Mouse (Mus musculus) hematopoietic stem cell, adult 5-6 weeks (primary cell): Measurements from ENCODE around the gene Gpx4. TPM values are rescaled to one million over a fixed set of nuclear protein-coding genes. Genes with fewer than 3 reads are reported as not detected.

Source experiments
- total RNA-seq: library from RNA; stranded (forward); fragments of 172-1452, 232-1000 nt; gene quantifications from 2 replicates; pipeline ENCODE4 v1.2.3, GENCODE M21; 2017

The Gpx4 gene
- total RNA-seq, 1 experiment from 2014 or later: 306 TPM

Other genes with a start within 250 kb of the Gpx4 start
- 0.13 TPM in 1 of 2 replicates, not detected in the other for gene Misp, start 226.2 kb upstream of the Gpx4 start, total RNA-seq
- gene Ptbp1, start 192.7 kb upstream of the Gpx4 start, total RNA-seq: 165 and 178 TPM in 2 replicates
- 25.6 and 141 TPM in 2 replicates for gene Prtn3, start 172.7 kb upstream of the Gpx4 start, total RNA-seq
- 67.8 and 93.7 TPM in 2 replicates for gene Plppr3, start 172.5 kb upstream of the Gpx4 start, total RNA-seq
- gene Elane, start 160.9 kb upstream of the Gpx4 start, total RNA-seq: 41.4 and 147 TPM in 2 replicates
- not detected in 2 replicates for gene Cfd, start 156.3 kb upstream of the Gpx4 start, total RNA-seq
- 26.8 and 34.2 TPM in 2 replicates for gene Med16, start 138.2 kb upstream of the Gpx4 start, total RNA-seq
- gene Gm26602, start 136.3 kb upstream of the Gpx4 start, total RNA-seq: not detected in 2 replicates
- 0.10 and 0.19 TPM in 2 replicates for gene Kiss1r, start 130.2 kb upstream of the Gpx4 start, total RNA-seq
- 56.9 and 83.5 TPM in 2 replicates for gene R3hdm4, start 126.0 kb upstream of the Gpx4 start, total RNA-seq
- 7.6 and 10.1 TPM in 2 replicates for gene Arid3a, start 120.1 kb upstream of the Gpx4 start, total RNA-seq
- gene Wdr18, start 87.0 kb upstream of the Gpx4 start, total RNA-seq: 19.3 and 23.0 TPM in 2 replicates
- not detected in 2 replicates for gene Grin3b, start 76.5 kb upstream of the Gpx4 start, total RNA-seq
- gene Tmem259, start 62.8 kb upstream of the Gpx4 start, total RNA-seq: 47.4 and 59.9 TPM in 2 replicates
- 62.2 and 103 TPM in 2 replicates for gene Cnn2, start 58.6 kb upstream of the Gpx4 start, total RNA-seq
- gene Abca7, start 50.7 kb upstream of the Gpx4 start, total RNA-seq: 11.5 and 15.9 TPM in 2 replicates
- gene Arhgap45, start 30.5 kb upstream of the Gpx4 start, total RNA-seq: 80.9 and 114 TPM in 2 replicates
- 85.5 and 101 TPM in 2 replicates for gene Polr2e, start 7.4 kb upstream of the Gpx4 start, total RNA-seq
- gene Sbno2, start 58.4 kb downstream of the Gpx4 start, total RNA-seq: 26.4 and 32.1 TPM in 2 replicates
- gene Stk11, start 68.6 kb downstream of the Gpx4 start, total RNA-seq: 106 and 153 TPM in 2 replicates
- 27.9 and 29.8 TPM in 2 replicates for gene Atp5d, start 91.5 kb downstream of the Gpx4 start, total RNA-seq
- 2.2 and 2.4 TPM in 2 replicates for gene Cbarp, start 93.7 kb downstream of the Gpx4 start, total RNA-seq
- 19.4 and 20.2 TPM in 2 replicates for gene Midn, start 101.1 kb downstream of the Gpx4 start, total RNA-seq
- 93.6 and 143 TPM in 2 replicates for gene Cirbp, start 118.8 kb downstream of the Gpx4 start, total RNA-seq
- gene 1600002K03Rik, start 125.8 kb downstream of the Gpx4 start, total RNA-seq: 9.1 and 26.2 TPM in 2 replicates
- gene Efna2, start 132.3 kb downstream of the Gpx4 start, total RNA-seq: not detected in 2 replicates
- 43.0 and 47.5 TPM in 2 replicates for gene Mum1, start 179.3 kb downstream of the Gpx4 start, total RNA-seq
- 79.6 and 101 TPM in 2 replicates for gene Ndufs7, start 202.0 kb downstream of the Gpx4 start, total RNA-seq
- gene Gamt, start 213.8 kb downstream of the Gpx4 start, total RNA-seq: 0.81 and 1.8 TPM in 2 replicates
- gene Dazap1, start 214.3 kb downstream of the Gpx4 start, total RNA-seq: 150 and 329 TPM in 2 replicates
- 2,831 and 3,208 TPM in 2 replicates for gene Rps15, start 245.3 kb downstream of the Gpx4 start, total RNA-seq
- 0.30 and 0.75 TPM in 2 replicates for gene Apc2, start 248.8 kb downstream of the Gpx4 start, total RNA-seq